Mouse (Mus musculus) activated CD4-positive, CD25-positive, alpha-beta regulatory T cell (primary cell): Measurements from ENCODE around the gene Etfdh. TPM values are rescaled to one million over a fixed set of nuclear protein-coding genes. Genes with fewer than 3 reads are reported as not detected.

Experiments
- polyA plus RNA-seq, 2 experiments: library from polyadenylated mRNA; unstranded; fragments of 100-300 nt; shearing (Covaris generic); gene quantifications; one replicate each; pipeline ENCODE4 v1.2.1; 2017

Gene Etfdh
- 10 to 100 TPM; 38.6 to 61.6 TPM for polyA plus RNA-seq

DNA sequence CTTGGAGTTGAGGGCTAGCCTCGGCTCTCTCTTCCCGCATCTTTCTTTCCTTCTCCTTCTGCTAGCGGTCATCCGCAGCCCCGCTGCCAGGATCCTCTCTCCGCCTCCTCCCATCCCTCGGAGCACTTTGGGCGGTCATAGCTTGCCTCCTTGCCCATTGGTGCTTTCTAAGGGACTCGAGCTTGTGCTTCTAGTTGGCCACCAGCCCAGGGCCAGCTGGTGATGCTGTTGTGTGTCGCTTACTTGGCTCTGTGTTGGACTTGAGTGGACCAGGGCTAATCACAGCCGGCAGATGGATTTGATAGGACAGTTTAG lies at the start of gene Etfdh:
Etfdh (minus strand) TSS at position 85 of the 315 bp plus-strand sequence.

DNA sequence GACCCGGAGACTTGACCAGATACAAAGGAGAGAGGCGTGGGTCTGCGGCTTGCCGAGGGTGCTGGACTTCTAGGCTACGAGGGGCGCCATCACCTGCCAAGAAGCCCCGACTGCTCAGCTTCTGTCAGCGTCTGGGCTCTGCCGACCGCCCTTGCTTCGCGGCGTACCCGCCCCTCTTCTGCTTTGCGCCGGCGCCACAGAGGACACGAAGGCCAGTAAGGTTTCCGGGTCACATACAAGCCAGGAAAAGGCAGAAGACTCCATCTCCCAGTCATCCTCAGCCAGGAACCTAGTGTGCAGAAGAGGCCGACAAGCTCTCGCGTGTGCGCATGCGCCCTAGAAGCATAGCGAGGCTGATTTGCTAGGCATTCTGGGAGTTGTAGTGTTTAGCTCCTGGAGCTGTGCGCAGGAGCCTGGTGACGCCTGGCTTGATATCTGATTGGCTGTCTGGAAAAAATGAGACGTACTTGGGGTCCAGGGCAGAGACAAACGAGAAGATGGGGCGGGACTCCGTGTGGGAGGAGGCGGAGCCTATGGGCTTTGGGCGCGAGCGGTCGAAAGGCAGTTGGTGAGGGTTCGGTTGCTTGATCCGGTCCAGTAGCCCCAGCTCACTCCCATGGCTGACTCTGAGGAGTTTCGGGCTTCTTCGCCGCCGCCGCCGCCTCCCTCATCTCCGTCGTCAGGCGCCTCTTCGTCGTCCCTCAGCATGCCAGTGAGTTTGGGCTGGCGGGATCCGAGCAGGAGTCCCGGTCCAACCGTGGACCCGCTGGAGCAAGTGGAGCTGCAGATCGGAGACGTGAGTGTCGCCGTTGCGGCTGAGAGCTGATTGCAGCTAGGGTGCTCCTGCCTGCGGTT lies 512 bp downstream of the Etfdh start, which contains the start of gene 4930579G24Rik:
4930579G24Rik (plus strand) TSS at position 519 of the 855 bp plus-strand sequence.

GRCm38 (mm10) chr3:79590863-79591792 lies 38.2 kb downstream of the Etfdh start, which contains the start of gene Ppid:
Ppid (plus strand) TSS chr3:79591342.

DNA sequence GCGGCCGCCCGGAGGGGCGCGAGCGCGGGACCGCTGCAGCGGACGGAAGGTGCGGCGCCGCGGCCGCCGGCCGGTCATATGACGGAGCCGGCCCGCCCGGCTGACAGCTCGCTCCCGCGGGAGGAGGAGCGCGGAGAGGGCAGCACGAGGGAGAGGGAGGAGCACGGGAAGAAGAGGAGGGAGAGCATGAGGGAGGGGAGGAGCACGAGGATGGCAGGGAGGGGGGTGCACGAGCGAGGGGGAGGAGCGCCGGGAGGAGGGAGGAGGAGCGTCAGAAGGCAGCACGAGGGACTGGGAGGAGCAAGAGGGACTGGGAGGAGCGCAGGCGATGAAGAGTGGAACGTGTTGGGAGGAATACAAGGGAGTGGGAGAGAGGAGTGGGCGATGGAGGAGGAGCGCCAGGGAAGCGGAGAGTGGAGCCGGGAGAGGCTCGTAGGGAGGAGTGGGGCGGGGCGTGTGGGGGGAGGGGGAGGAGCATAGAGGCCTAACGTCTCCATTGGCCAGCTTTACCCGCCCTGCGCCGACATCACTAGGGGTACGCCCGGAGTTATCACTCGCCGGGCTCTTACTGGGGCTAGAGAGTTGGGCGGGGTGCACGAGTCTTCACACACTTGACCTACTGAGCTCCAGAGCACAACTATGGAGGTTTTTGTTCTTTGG lies 61.5 kb downstream of the Etfdh start, which contains the start of gene Fnip2:
Fnip2 (minus strand) TSS at position 94 of the 660 bp plus-strand sequence.

Other genes with a start within 250 kb of the Etfdh start
- under 1 TPM; 0.37 to 0.92 TPM for gene Fnip2, start 61.7 kb downstream of the Etfdh start, polyA plus RNA-seq
- 10 to 100 TPM; 80.7 to 88.0 TPM for gene Ppid, start 38.2 kb downstream of the Etfdh start, polyA plus RNA-seq
- 10 to 100 TPM in 1 of 2 experiments, 1 to 10 TPM in 1; 8.3 to 14.3 TPM for gene 4930579G24Rik, start 421 bp downstream of the Etfdh start, polyA plus RNA-seq
- under 1 TPM in 1 of 2 experiments, not detected in 1; 0.16 TPM for gene Rxfp1, start 108.4 kb upstream of the Etfdh start, polyA plus RNA-seq
- under 1 TPM; 0.18 to 0.57 TPM for gene Tmem144, start 223.3 kb upstream of the Etfdh start, polyA plus RNA-seq